Mouse (Mus musculus) CH12.LX (cell line): ENCODE data around the gene Insrr.

Experiments
- CTCF ChIP-seq, 2 experiments: IDR thresholded peaks in 1 of 2; conservative IDR thresholded peaks in 1 of 2; 2 replicates each; pipeline ENCODE4 v1.5.1; 2011 to 2012; ENCODE audit warnings: low read depth in 2 of 2, low read length in 2 of 2, improper control_type of control experiment in 1 of 2, inconsistent platforms in 1 of 2, mild to moderate bottlenecking in 1 of 2, moderate library complexity in 1 of 2
- HCFC1 ChIP-seq: IDR thresholded peaks from 2 replicates; pipeline ENCODE4 v1.6.1; 2012; ENCODE audit warnings: low read depth, mild to moderate bottlenecking, inconsistent platforms, low read length, improper control_type of control experiment
- KAT2A ChIP-seq: IDR thresholded peaks from 2 replicates; pipeline ENCODE4 v1.6.1; 2012; ENCODE audit warnings: low read length, improper control_type of control experiment, inconsistent platforms; ENCODE audit not compliant: insufficient replicate concordance
- MAFK ChIP-seq: IDR thresholded peaks from 2 replicates; pipeline ENCODE4 v1.6.1; 2011; ENCODE audit warnings: low read length, improper control_type of control experiment; ENCODE audit not compliant: insufficient replicate concordance
- MYC ChIP-seq: IDR thresholded peaks from 2 replicates; pipeline ENCODE4 v1.6.1; 2011; ENCODE audit warnings: low read depth, mild to moderate bottlenecking, improper control_type of control experiment, low read length
- RAD21 ChIP-seq: IDR thresholded peaks from 2 replicates; pipeline ENCODE4 v1.6.1; 2011; ENCODE audit warnings: low read depth, mild to moderate bottlenecking, low read length, improper control_type of control experiment, moderate library complexity
- ZKSCAN1 ChIP-seq: IDR thresholded peaks from 2 replicates; pipeline ENCODE4 v1.6.1; 2012; ENCODE audit warnings: low read depth, inconsistent platforms, low read length, improper control_type of control experiment, borderline replicate concordance

DNA sequence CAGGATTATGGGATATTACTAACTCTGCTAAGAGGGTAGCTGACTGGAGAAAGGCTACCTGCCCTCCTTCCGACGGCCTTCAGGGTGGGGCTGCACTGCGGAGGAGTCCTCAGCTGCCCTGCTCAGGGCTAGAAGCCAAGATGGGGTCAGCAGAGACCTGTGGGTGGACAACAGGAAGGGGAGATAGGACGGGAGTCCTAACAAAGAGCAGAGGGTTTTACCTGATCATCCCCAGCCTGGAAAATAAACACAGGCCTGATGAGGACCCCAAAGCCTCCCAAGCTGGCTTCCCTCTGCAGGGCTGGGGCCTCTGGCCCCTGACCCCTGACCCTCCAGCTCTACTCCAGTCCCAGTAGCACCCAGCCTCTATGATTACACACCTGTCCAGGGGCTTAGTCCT, 33.5 kb upstream of the Insrr start:
- TF ChIP-seq MAFK (no peak), KAT2A (no peak), CTCF (conservative IDR thresholded peaks at IDR 0.05 in 1 of 2, IDR thresholded peaks at IDR 0.05 in 1 of 2; ENCODE audit: low read depth in 2 of 2, low read length in 2 of 2) (no peak), MYC (no peak), HCFC1 (no peak), ZKSCAN1 (no peak), RAD21 (no peak)
